17 mouse cellular contexts compared by ENCODE assay signal in the genomic region with DNA sequence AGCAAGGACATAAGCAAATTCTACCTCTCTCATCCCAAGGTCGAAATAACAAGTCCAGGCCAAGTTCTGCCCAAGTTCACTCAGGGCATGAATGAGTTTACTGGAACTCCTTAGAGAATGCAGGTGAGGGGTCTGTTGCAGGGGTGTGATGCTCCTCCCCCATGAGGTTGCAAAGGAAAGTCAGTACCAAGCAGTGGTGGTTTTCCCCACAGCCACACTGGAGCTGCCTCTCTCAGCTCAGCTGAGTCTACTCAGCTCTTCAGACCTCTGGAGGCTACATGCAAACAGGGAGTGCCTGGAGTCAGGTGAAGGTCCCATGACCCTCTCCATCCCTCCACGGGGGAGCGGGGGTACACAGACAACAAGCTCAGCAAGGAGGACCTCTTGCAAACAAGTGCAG.
DNase-seq lines count a peak whose midpoint lies in the region; ATAC-seq and TF ChIP-seq lines count a peak whose summit lies in the region.
"Had no signal": no experiment of that assay in that cellular context is flagged by ENCODE, and none has a peak within 500 bp of the region (broad histone marks: within the 10 kb centered on the region; RNA-seq: fewer than 3 reads in every experiment).

No protein-coding gene starts in this region.

- peak; percentile 35; the same call in 1 of the 2 replicates for ATAC-seq in hindbrain, embryonic 12.5 days (ENCODE audit: low FRiP score)
- ATAC-seq in hindbrain, postnatal 0 days: no peak
- ATAC-seq in embryonic facial prominence, embryonic 15.5 days (ENCODE audit: insufficient number of reproducible peaks, low FRiP score, low TSS enrichment, low read depth): no peak
- ATAC-seq in hindbrain, embryonic 14.5 days (ENCODE audit: low FRiP score): no peak
- ATAC-seq in lung, postnatal 0 days: no peak

- H3K36me3 ChIP-seq in hindbrain, embryonic 12.5 days: peaks cover 7% of the 10 kb centered on the region; the same call in 1 of the 2 replicates
- H3K36me3 ChIP-seq in hindbrain, postnatal 0 days (ENCODE audit: insufficient read depth, low read length): no peaks in the 10 kb centered on the region
- peaks cover 7% of the 10 kb centered on the region for H3K36me3 ChIP-seq in ES-Bruce4 (ENCODE audit: control insufficient read depth, insufficient read depth, low read length, poor library complexity, severe bottlenecking)
- peaks cover 36% of the 10 kb centered on the region for H3K36me3 ChIP-seq in embryonic facial prominence, embryonic 15.5 days
- 0 out of 2 replicates have a peak, but pooled peaks cover 3% of the 10 kb centered on the region for H3K36me3 ChIP-seq in hindbrain, embryonic 14.5 days (replicated peaks; ENCODE audit: control insufficient read depth, insufficient read depth)
- peaks cover 24% of the 10 kb centered on the region; the same call in 1 of the 2 replicates for H3K36me3 ChIP-seq in lung, postnatal 0 days (ENCODE audit: insufficient read depth, low read length)

- H3K4me3 ChIP-seq in hindbrain, embryonic 12.5 days: no peak overlapping the region
- no peak overlapping the region for H3K4me3 ChIP-seq in hindbrain, postnatal 0 days (ENCODE audit: low read length)
- H3K4me3 ChIP-seq in ES-Bruce4 (ENCODE audit: low read depth, low read length): no peak overlapping the region
- H3K4me3 ChIP-seq in embryonic facial prominence, embryonic 15.5 days (replicated peaks): no peak overlapping the region
- no peak overlapping the region for H3K4me3 ChIP-seq in hindbrain, embryonic 14.5 days (replicated peaks; ENCODE audit: low read length)
- no peak overlapping the region for H3K4me3 ChIP-seq in lung, postnatal 0 days (ENCODE audit: low read depth, low read length)
- H3K4me3 ChIP-seq: liver, embryonic 15.5 days had no signal

- no peaks in the 10 kb centered on the region for H3K27me3 ChIP-seq in hindbrain, embryonic 12.5 days
- H3K27me3 ChIP-seq in hindbrain, postnatal 0 days (ENCODE audit: insufficient read depth, low read length): no peaks in the 10 kb centered on the region
- H3K27me3 ChIP-seq in ES-Bruce4 (ENCODE audit: control insufficient read depth, insufficient read depth, low read length, poor library complexity, severe bottlenecking): no peaks in the 10 kb centered on the region
- no peaks in the 10 kb centered on the region for H3K27me3 ChIP-seq in embryonic facial prominence, embryonic 15.5 days
- no peaks in the 10 kb centered on the region for H3K27me3 ChIP-seq in hindbrain, embryonic 14.5 days (ENCODE audit: control insufficient read depth, insufficient read depth, low read length)
- H3K27me3 ChIP-seq in lung, postnatal 0 days (replicated peaks; ENCODE audit: insufficient read depth, low read length): no peaks in the 10 kb centered on the region
- H3K27me3 ChIP-seq: liver, embryonic 15.5 days had no signal

- no peaks in the 10 kb centered on the region for H3K9me3 ChIP-seq in hindbrain, embryonic 12.5 days (replicated peaks)
- H3K9me3 ChIP-seq in hindbrain, postnatal 0 days (ENCODE audit: low read length): no peaks in the 10 kb centered on the region
- H3K9me3 ChIP-seq in ES-Bruce4 (replicated peaks; ENCODE audit: control insufficient read depth, insufficient read depth, low read length, poor library complexity, severe bottlenecking): no peaks in the 10 kb centered on the region
- no peaks in the 10 kb centered on the region for H3K9me3 ChIP-seq in embryonic facial prominence, embryonic 15.5 days (replicated peaks)
- H3K9me3 ChIP-seq in hindbrain, embryonic 14.5 days (ENCODE audit: control insufficient read depth, low read length): no peaks in the 10 kb centered on the region
- H3K9me3 ChIP-seq in lung, postnatal 0 days (ENCODE audit: low read length): no peaks in the 10 kb centered on the region
- H3K9me3 ChIP-seq: liver, embryonic 15.5 days had no signal

- no peak for DNase-seq in hindbrain, postnatal 0 days (ENCODE audit: low spot score)
- DNase-seq in hindbrain, embryonic 14.5 days (ENCODE audit: low spot score): no peak
- DNase-seq in cerebellum, postnatal 10 days: no peak
- no peak for DNase-seq in lung, postnatal 0 days (ENCODE audit: low spot score)
- DNase-seq in urinary bladder, postnatal 10 days (ENCODE audit: low spot score): no peak
- DNase-seq: cerebellum, postnatal 36 days; heart, adult 18-20 months; heart, postnatal 4 days; kidney, adult 18-20 months; kidney, postnatal 10 days; lung, postnatal 10 days; retina, postnatal 1 day; thymus, adult 18-20 months had no signal

- H3K4me1 ChIP-seq in hindbrain, embryonic 12.5 days: peaks cover 27% of the 10 kb centered on the region
- H3K4me1 ChIP-seq in hindbrain, postnatal 0 days (ENCODE audit: insufficient read depth, low read length): peaks cover 9% of the 10 kb centered on the region; the same call in 1 of the 2 replicates
- peaks cover 7% of the 10 kb centered on the region for H3K4me1 ChIP-seq in ES-Bruce4 (ENCODE audit: control insufficient read depth, insufficient read depth, low read length)
- H3K4me1 ChIP-seq in embryonic facial prominence, embryonic 15.5 days: peaks cover 35% of the 10 kb centered on the region
- H3K4me1 ChIP-seq in hindbrain, embryonic 14.5 days (replicated peaks; ENCODE audit: control insufficient read depth, insufficient read depth, low read length): peaks cover 18% of the 10 kb centered on the region
- H3K4me1 ChIP-seq in lung, postnatal 0 days (ENCODE audit: insufficient read depth, low read depth, low read length): no peaks in the 10 kb centered on the region

- no peak for TF ChIP-seq CTCF in hindbrain, postnatal 0 days (IDR thresholded peaks at IDR 0.05; ENCODE audit: low read depth)
- TF ChIP-seq CTCF in ES-Bruce4 (IDR thresholded peaks at IDR 0.05; ENCODE audit: low read depth, low read length): no peak
- TF ChIP-seq CTCF in lung, postnatal 0 days (IDR thresholded peaks at IDR 0.05): no peak

- 0 out of 2 replicates have a peak, but pooled peaks have one; percentile 18 for TF ChIP-seq EP300 in ES-Bruce4 (IDR thresholded peaks at IDR 0.05; ENCODE audit: insufficient read depth, low read depth, low read length)
- no peak for TF ChIP-seq EP300 in lung, postnatal 0 days (IDR thresholded peaks at IDR 0.05)

- H3K4me2 ChIP-seq in hindbrain, embryonic 12.5 days (replicated peaks): no peak overlapping the region
- H3K4me2 ChIP-seq in hindbrain, postnatal 0 days (ENCODE audit: low read depth, low read length): no peak overlapping the region
- no peak overlapping the region for H3K4me2 ChIP-seq in embryonic facial prominence, embryonic 15.5 days (replicated peaks)
- H3K4me2 ChIP-seq in hindbrain, embryonic 14.5 days (replicated peaks): no peak overlapping the region
- H3K4me2 ChIP-seq in lung, postnatal 0 days (replicated peaks; ENCODE audit: low read depth, low read length): no peak overlapping the region
- H3K4me2 ChIP-seq: liver, embryonic 15.5 days had no signal

- H3K27ac ChIP-seq in hindbrain, embryonic 12.5 days: peak overlapping the region; percentile 73
- no peak overlapping the region for H3K27ac ChIP-seq in hindbrain, postnatal 0 days
- no peak overlapping the region; the same call in 1 of the 2 replicates for H3K27ac ChIP-seq in ES-Bruce4 (ENCODE audit: insufficient read depth, low read length)
- 0 out of 2 replicates have a peak overlapping the region, but pooled peaks have one; percentile 34 for H3K27ac ChIP-seq in embryonic facial prominence, embryonic 15.5 days (replicated peaks)
- peak overlapping the region; percentile 65 for H3K27ac ChIP-seq in hindbrain, embryonic 14.5 days
- H3K27ac ChIP-seq in lung, postnatal 0 days (ENCODE audit: low read length): no peak overlapping the region
- H3K27ac ChIP-seq: liver, embryonic 15.5 days had no signal

- H3K9ac ChIP-seq in hindbrain, embryonic 12.5 days: no peak overlapping the region
- H3K9ac ChIP-seq in hindbrain, postnatal 0 days (replicated peaks; ENCODE audit: low read length): no peak overlapping the region
- H3K9ac ChIP-seq in ES-Bruce4 (ENCODE audit: low read depth, poor library complexity, severe bottlenecking): no peak overlapping the region
- H3K9ac ChIP-seq in embryonic facial prominence, embryonic 15.5 days: no peak overlapping the region
- no peak overlapping the region for H3K9ac ChIP-seq in hindbrain, embryonic 14.5 days
- no peak overlapping the region for H3K9ac ChIP-seq in lung, postnatal 0 days (replicated peaks; ENCODE audit: low read depth)
- H3K9ac ChIP-seq: liver, embryonic 15.5 days had no signal

- no peak for TF ChIP-seq POLR2A in ES-Bruce4 (IDR thresholded peaks at IDR 0.05; ENCODE audit: insufficient read depth, low read length)

- WGBS in hindbrain, embryonic 12.5 days: 81% methylated on average over 3 of the region's 3 CpGs
- whole genome bisulfite sequencing in hindbrain, postnatal 0 days: 76% methylated on average over 3 of the region's 3 CpGs
- WGBS in embryonic facial prominence, embryonic 15.5 days: 72% methylated on average over 3 of the region's 3 CpGs
- 71% methylated on average over 3 of the region's 3 CpGs for WGBS in hindbrain, embryonic 14.5 days
- WGBS in lung, postnatal 0 days: 85% methylated on average over 3 of the region's 3 CpGs

Comparison
In these comparisons a context has a peak if more than half of its experiments do, and no peak if none do; other contexts are left out.
1. H3K27ac ChIP-seq: peak in hindbrain, embryonic 12.5 days (single experiment), embryonic facial prominence, embryonic 15.5 days (single experiment) and hindbrain, embryonic 14.5 days (single experiment); none in hindbrain, postnatal 0 days (single experiment), ES-Bruce4 (single experiment) and lung, postnatal 0 days (single experiment).